Mouse (Mus musculus) right cerebral cortex, postnatal 4 days (tissue): ENCODE measurements at regions not wholly inside any gene's neighbourhood (a gene's known extent, or its start where the extent isn't known, plus 50 kb on each side); places are given as distances from the start of the nearest gene placed in this dataset.
"Not testable (repeated sequence)": the region's sequence is repeated elsewhere in the genome, so short reads cannot be mapped to it uniquely, and the experiment has no call there.

Experiments used
- DNase-seq: peaks from one replicate; pipeline ENCODE4 v3.0.0-alpha.2; 2022

GRCm38 (mm10) chr6:22789731-22790130 lies 85.6 kb upstream of the Ptprz1 start:
- DNase-seq = not testable (repeated sequence)

- DNase-seq = no peak
Measured at GRCm38 (mm10) chr6:22791801-22792200, 83.5 kb upstream of the Ptprz1 start.

GRCm38 (mm10) chr6:22792601-22793000 lies 82.7 kb upstream of the Ptprz1 start:
- DNase-seq = no peak

- peak; percentile 16 for DNase-seq
Measured at GRCm38 (mm10) chr6:22794071-22794721, 81.1 kb upstream of the Ptprz1 start.

DNA sequence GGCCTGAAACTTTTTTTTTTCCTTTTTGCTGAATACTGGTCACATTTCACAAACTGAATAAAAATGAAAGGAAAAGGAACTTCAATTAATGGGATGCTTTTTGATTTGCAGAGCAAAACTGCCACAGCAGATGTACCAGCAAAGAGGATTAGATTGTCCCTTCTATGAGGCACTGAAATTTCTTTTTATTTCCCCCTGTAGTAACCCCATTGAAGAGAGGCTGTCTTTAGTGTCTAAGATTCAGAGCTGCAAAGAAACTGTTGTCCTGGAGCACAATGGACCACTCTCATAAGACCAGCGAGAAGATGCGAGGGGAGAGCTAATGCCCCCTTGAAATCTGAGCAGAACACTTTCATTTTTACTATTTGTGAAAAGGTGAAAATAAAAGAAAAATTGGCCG lies 80.5 kb upstream of the Ptprz1 start:
- DNase-seq = no peak

- DNase-seq = no peak
Measured at GRCm38 (mm10) chr6:22795291-22795860, 79.9 kb upstream of the Ptprz1 start.

- no peak for DNase-seq
Measured at GRCm38 (mm10) chr6:22801908-22802307, 73.4 kb upstream of the Ptprz1 start.

- DNase-seq = no peak
Measured at GRCm38 (mm10) chr6:22802399-22803092, 72.8 kb upstream of the Ptprz1 start.

- no peak for DNase-seq
Measured at GRCm38 (mm10) chr6:22803886-22804285, 71.4 kb upstream of the Ptprz1 start.

DNA sequence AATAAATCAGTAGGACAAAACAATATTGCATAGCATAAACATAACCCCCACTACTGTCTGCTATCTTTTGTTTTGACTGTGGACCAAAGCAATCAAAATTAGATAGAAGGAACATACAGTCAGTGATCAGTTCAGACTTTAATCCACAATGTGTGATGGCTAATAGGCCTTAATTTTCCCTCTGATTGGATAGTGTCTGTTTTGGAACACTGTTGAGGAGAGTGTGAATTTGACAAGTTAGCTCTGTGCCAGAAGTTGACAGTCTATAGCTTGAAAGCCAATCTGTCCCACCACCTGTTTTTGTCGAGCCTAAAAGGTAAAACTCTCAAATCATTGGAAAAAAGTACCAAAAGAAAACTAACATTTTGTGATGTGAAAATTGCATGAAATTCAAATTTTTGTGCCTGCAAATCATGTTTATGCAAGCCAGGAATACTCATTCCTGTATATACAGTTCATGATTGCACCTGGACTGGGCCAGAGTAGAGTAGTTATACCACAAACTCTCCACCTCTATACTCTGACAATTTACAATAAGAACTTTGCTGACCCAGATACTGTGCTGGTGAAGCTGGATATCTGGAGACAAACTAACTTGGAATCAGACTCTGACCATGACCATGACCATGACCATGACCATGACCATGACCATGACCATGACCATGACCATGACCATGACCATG lies 50.1 kb upstream of the Ptprz1 start:
- no peak for DNase-seq
